In genomic region chr19:46148372-46148760, GRCm38 (mm10) we compare ENCODE assay signal across 8 mouse cellular contexts. TPM values are rescaled to one million over a fixed set of nuclear protein-coding genes. Genes with fewer than 3 reads are reported as not detected.
DNase-seq lines count a peak whose midpoint lies in the region; ATAC-seq and TF ChIP-seq lines count a peak whose summit lies in the region.

No protein-coding gene starts in this region.

- no peak for TF ChIP-seq CTCF in stomach, postnatal 0 days (IDR thresholded peaks at IDR 0.05; ENCODE audit: low read depth)

- peaks cover 31% of the 10 kb centered on the region for H3K4me1 ChIP-seq in embryonic facial prominence, embryonic 10.5 days
- H3K4me1 ChIP-seq in liver, embryonic 15.5 days (replicated peaks): peaks cover 30% of the 10 kb centered on the region
- peaks cover 24% of the 10 kb centered on the region for H3K4me1 ChIP-seq in neural tube, embryonic 12.5 days
- H3K4me1 ChIP-seq in stomach, postnatal 0 days (replicated peaks; ENCODE audit: control insufficient read depth, insufficient read depth): no peaks in the 10 kb centered on the region

- peak overlapping the region; percentile 79 for H3K4me2 ChIP-seq in liver, embryonic 15.5 days
- H3K4me2 ChIP-seq in neural tube, embryonic 12.5 days (replicated peaks): peak overlapping the region; percentile 87
- peak overlapping the region; percentile 92 for H3K4me2 ChIP-seq in stomach, postnatal 0 days (replicated peaks; ENCODE audit: low read depth)

- H3K27ac ChIP-seq in embryonic facial prominence, embryonic 10.5 days (replicated peaks): no peak overlapping the region
- no peak overlapping the region for H3K27ac ChIP-seq in liver, embryonic 15.5 days (replicated peaks)
- H3K27ac ChIP-seq in neural tube, embryonic 12.5 days: no peak overlapping the region
- H3K27ac ChIP-seq in stomach, postnatal 0 days (replicated peaks): no peak overlapping the region

- peak; percentile 57 to 74 for DNase-seq in frontal cortex, postnatal 10 days (ENCODE audit: low spot score in 2 of 2)
- DNase-seq in embryonic facial prominence, embryonic 10.5 days (ENCODE audit: low spot score): peak; percentile 94
- peak; percentile 85 for DNase-seq in heart, adult 8-10 months (ENCODE audit: low spot score)
- peak; percentile 78 to 82 for DNase-seq in kidney, adult 8-10 months
- peak; percentile 90 for DNase-seq in stomach, postnatal 0 days (ENCODE audit: low spot score)

- H3K27me3 ChIP-seq in embryonic facial prominence, embryonic 10.5 days (replicated peaks; ENCODE audit: low read depth, poor library complexity, severe bottlenecking): peaks cover 78% of the 10 kb centered on the region
- H3K27me3 ChIP-seq in liver, embryonic 15.5 days: peaks cover 83% of the 10 kb centered on the region
- peaks cover 76% of the 10 kb centered on the region for H3K27me3 ChIP-seq in neural tube, embryonic 12.5 days (replicated peaks)
- peaks cover 13% of the 10 kb centered on the region; the same call in 1 of the 2 replicates for H3K27me3 ChIP-seq in stomach, postnatal 0 days (ENCODE audit: control insufficient read depth, insufficient read depth, low read length)

- H3K9me3 ChIP-seq in embryonic facial prominence, embryonic 10.5 days: no peaks in the 10 kb centered on the region
- H3K9me3 ChIP-seq in liver, embryonic 15.5 days (replicated peaks): no peaks in the 10 kb centered on the region
- H3K9me3 ChIP-seq in neural tube, embryonic 12.5 days: no peaks in the 10 kb centered on the region
- no peaks in the 10 kb centered on the region for H3K9me3 ChIP-seq in stomach, postnatal 0 days (ENCODE audit: control insufficient read depth, low read length)

- under 1% methylated on average over 27 of the region's 27 CpGs for WGBS in embryonic facial prominence, embryonic 10.5 days
- WGBS in liver, embryonic 15.5 days (ENCODE audit: insufficient replicate concordance): under 1% methylated on average over 27 of the region's 27 CpGs
- WGBS in neural tube, embryonic 12.5 days: under 1% methylated on average over 27 of the region's 27 CpGs
- under 1% methylated on average over 27 of the region's 27 CpGs for WGBS in stomach, postnatal 0 days

- peak overlapping the region; percentile 70 for H3K4me3 ChIP-seq in embryonic facial prominence, embryonic 10.5 days
- H3K4me3 ChIP-seq in liver, embryonic 15.5 days (replicated peaks): peak overlapping the region; percentile 55
- H3K4me3 ChIP-seq in neural tube, embryonic 12.5 days: peak overlapping the region; percentile 40
- H3K4me3 ChIP-seq in stomach, postnatal 0 days (ENCODE audit: low read depth, low read length): peak overlapping the region; percentile 50

- TF ChIP-seq EP300 in stomach, postnatal 0 days (optimal IDR thresholded peaks at IDR 0.05): no peak

- H3K9ac ChIP-seq in liver, embryonic 15.5 days: peak overlapping the region; percentile 21; the same call in 1 of the 2 replicates
- H3K9ac ChIP-seq in neural tube, embryonic 12.5 days: no peak overlapping the region; the same call in 1 of the 2 replicates
- no peak overlapping the region; the same call in 1 of the 2 replicates for H3K9ac ChIP-seq in stomach, postnatal 0 days (ENCODE audit: low read length)

- ATAC-seq in frontal cortex, adult (ENCODE audit: low TSS enrichment): no peak
- peak; percentile 23 for ATAC-seq in liver, embryonic 15.5 days (ENCODE audit: insufficient read depth)
- peak; percentile 31 for ATAC-seq in neural tube, embryonic 12.5 days (ENCODE audit: low FRiP score, low read depth)
- ATAC-seq in stomach, postnatal 0 days (ENCODE audit: low FRiP score, low TSS enrichment): peak; percentile 79

- H3K36me3 ChIP-seq in embryonic facial prominence, embryonic 10.5 days (replicated peaks): no peaks in the 10 kb centered on the region
- no peaks in the 10 kb centered on the region for H3K36me3 ChIP-seq in liver, embryonic 15.5 days (replicated peaks)
- H3K36me3 ChIP-seq in neural tube, embryonic 12.5 days: no peaks in the 10 kb centered on the region
- H3K36me3 ChIP-seq in stomach, postnatal 0 days (ENCODE audit: control insufficient read depth, insufficient read depth, low read length): no peaks in the 10 kb centered on the region

RNA-seq across cellular contexts. Expression of gene Pitx3, which starts 0.2 kb away (rescaled TPM):
- 0.36 and 0.71 TPM in 2 replicates for polyA plus RNA-seq in embryonic facial prominence, embryonic 10.5 days (2016; fragmentation: Nextera tagmentation; extraction: Ambion mirVana)
- 1 to 10 TPM in 2 of 4 experiments, under 1 TPM in 2; 0.34 to 1.7 (median 1.1) TPM for total RNA-seq in heart, adult 8-10 months (2022)
- 0.28 and 0.30 TPM in 2 replicates for polyA plus RNA-seq in liver, embryonic 15.5 days (2015; fragmentation: Nextera tagmentation; extraction: Ambion mirVana)
- polyA plus RNA-seq in neural tube, embryonic 12.5 days (2016; fragmentation: Nextera tagmentation; extraction: Ambion mirVana): 2.7 and 3.0 TPM in 2 replicates
- polyA plus RNA-seq in stomach, postnatal 0 days (2015; fragmentation: Nextera tagmentation; extraction: Ambion mirVana): 0.13 and 0.22 TPM in 2 replicates

RNA-seq across cellular contexts. Expression of gene Gbf1, which starts 3.9 kb away (rescaled TPM):
- 42.8 and 46.7 TPM in 2 replicates for polyA plus RNA-seq in embryonic facial prominence, embryonic 10.5 days (2016; fragmentation: Nextera tagmentation; extraction: Ambion mirVana)
- 10 to 100 TPM; 37.7 to 45.6 (median 41.9) TPM for total RNA-seq in heart, adult 8-10 months (2022)
- 18.3 and 20.8 TPM in 2 replicates for polyA plus RNA-seq in liver, embryonic 15.5 days (2015; fragmentation: Nextera tagmentation; extraction: Ambion mirVana)
- polyA plus RNA-seq in neural tube, embryonic 12.5 days (2016; fragmentation: Nextera tagmentation; extraction: Ambion mirVana): 72.8 and 85.6 TPM in 2 replicates
- polyA plus RNA-seq in stomach, postnatal 0 days (2015; fragmentation: Nextera tagmentation; extraction: Ambion mirVana): 21.2 and 29.0 TPM in 2 replicates

RNA-seq across cellular contexts. Expression of gene Elovl3, which starts 16.7 kb away (rescaled TPM):
- polyA plus RNA-seq in embryonic facial prominence, embryonic 10.5 days (2016; fragmentation: Nextera tagmentation; extraction: Ambion mirVana): 0.10 TPM in 1 of 2 replicates, not detected in the other
- total RNA-seq in heart, adult 8-10 months (2022): under 1 TPM in 1 of 4 experiments, not detected in 3; 0.19 TPM
- polyA plus RNA-seq in liver, embryonic 15.5 days (2015; fragmentation: Nextera tagmentation; extraction: Ambion mirVana): 0.13 TPM in 1 of 2 replicates, not detected in the other
- polyA plus RNA-seq in neural tube, embryonic 12.5 days (2016; fragmentation: Nextera tagmentation; extraction: Ambion mirVana): 0.20 TPM in 1 of 2 replicates, not detected in the other
- polyA plus RNA-seq in stomach, postnatal 0 days (2015; fragmentation: Nextera tagmentation; extraction: Ambion mirVana): 0.05 TPM in 1 of 2 replicates, not detected in the other
